Mouse (Mus musculus) liver, embryonic 14.5 days (tissue): ENCODE data around the gene Snx17. TPM values are rescaled to one million over a fixed set of nuclear protein-coding genes. Genes with fewer than 3 reads are reported as not detected.

Experiments used
- ATAC-seq: fragments of 200-750 bp; cut with Nextera tagmentation; 2 replicates; pipeline ENCODE4 v1.8.0; 2017; ENCODE audit warnings: moderate number of reproducible peaks, mild to moderate bottlenecking, moderate library complexity; ENCODE audit not compliant: insufficient read depth
- DNase-seq, 3 experiments: peaks; one replicate each; pipeline ENCODE4 v3.0.0-alpha.2; 2012 to 2013; ENCODE audit warnings: low read depth in 3 of 3, low spot score in 3 of 3
- H3K27ac ChIP-seq: fragments of 300-500 bp; sonication (generic); 2 replicates; pipeline ENCODE4 v1.5.1; 2014; ENCODE audit warnings: moderate library complexity, mild to moderate bottlenecking, control low read depth, inconsistent platforms
- H3K27me3 ChIP-seq: fragments of 300-500 bp; sonication (generic); 2 replicates; pipeline ENCODE4 v1.6.1; 2014; ENCODE audit warnings: mild to moderate bottlenecking, low read length, moderate library complexity; ENCODE audit not compliant: control insufficient read depth, insufficient read depth
- H3K36me3 ChIP-seq: fragments of 300-500 bp; sonication (generic); replicated peaks from 2 replicates; pipeline ENCODE4 v1.6.1; 2014; ENCODE audit warnings: low read depth; ENCODE audit not compliant: control insufficient read depth, insufficient read depth
- H3K4me1 ChIP-seq, 2 experiments: fragments of 200-500 bp in 1 of 2; fragments of 300-500 bp in 1 of 2; sonication (generic) in 1 of 2; replicated peaks; 2 replicates each; pipeline ENCODE4 v1.6.1; 2012 to 2014; ENCODE audit warnings: antibody characterized with exemption in 1 of 2, inconsistent platforms in 1 of 2, low read length in 1 of 2; ENCODE audit not compliant: control insufficient read depth in 2 of 2, insufficient read depth in 2 of 2
- H3K4me2 ChIP-seq: fragments of 300-500 bp; sonication (generic); 2 replicates; pipeline ENCODE4 v1.6.1; 2014; ENCODE audit warnings: low read depth, mild to moderate bottlenecking, control low read depth, moderate library complexity
- H3K4me3 ChIP-seq, 2 experiments: fragments of 200-500 bp in 1 of 2; fragments of 300-500 bp in 1 of 2; sonication (generic) in 1 of 2; 2 replicates each; pipeline ENCODE4 v1.5.1; 2012 to 2014; ENCODE audit warnings: low read depth in 2 of 2, low read length in 2 of 2, mild to moderate bottlenecking in 2 of 2, control low read depth in 1 of 2, inconsistent platforms in 1 of 2, moderate library complexity in 1 of 2; ENCODE audit not compliant: insufficient read depth in 1 of 2
- H3K9ac ChIP-seq: fragments of 300-500 bp; sonication (generic); replicated peaks from 2 replicates; pipeline ENCODE4 v1.6.1; 2014; ENCODE audit warnings: mild to moderate bottlenecking, control low read depth, moderate library complexity
- H3K9me3 ChIP-seq: fragments of 300-500 bp; sonication (generic); 2 replicates; pipeline ENCODE4 v1.6.1; 2016; ENCODE audit warnings: low read length, mixed read lengths; ENCODE audit not compliant: control insufficient read depth
- CTCF ChIP-seq: IDR thresholded peaks from 2 replicates; pipeline ENCODE4 v1.5.1; 2016; ENCODE audit warnings: antibody characterized with exemption, low read depth, control low read depth
- EP300 ChIP-seq: IDR thresholded peaks from 2 replicates; pipeline ENCODE4 v1.6.1; 2016; ENCODE audit warnings: antibody characterized with exemption, low read depth
- WGBS: fragments of 180-500 bp; shearing (Covaris S2); extraction: QIAGEN DNeasy Blood & Tissue Kit; methylation state at CpG from one replicate; pipeline ENCODE4 v1.1.7; 2014; ENCODE audit not compliant: insufficient replicate concordance; 5-methylcytosine and 5-hydroxymethylcytosine counted together
- polyA plus RNA-seq, 2 experiments: library from polyadenylated mRNA; depleted of rRNA in 1 of 2; stranded (reverse) in 1 of 2; unstranded in 1 of 2; fragments of >200 nt; fragmentation: Nextera tagmentation in 1 of 2; extraction: Ambion mirVana in 1 of 2; gene quantifications; 2 replicates each; pipeline versions ENCODE4 v1.2.1 to v1.2.3; 2012 to 2014

Gene Snx17
- polyA plus RNA-seq, 2 experiments = 23.7 to 36.4 TPM

- Histone ChIP-seq H3K27me3 (no peaks in the 10 kb centered on the region), H3K4me2 (no peak overlapping the region), H3K27ac (no peak overlapping the region), H3K9me3 (no peaks in the 10 kb centered on the region; the same call in 1 of the 2 replicates), H3K4me3 (no peak overlapping the region), H3K36me3 (peaks cover 75% of the 10 kb centered on the region), H3K4me1 (peaks cover 0 to 3% of the 10 kb centered on the region in 2 experiments; a peak in 3 of 4 replicates), H3K9ac (no peak overlapping the region)
- ATAC-seq = no peak
- 77% methylated on average over 9 of the region's 9 CpGs for WGBS
- no peak for DNase-seq
- peak; percentile 53 for TF ChIP-seq CTCF
- TF ChIP-seq EP300 = no peak
Measured at GRCm38 (mm10) chr5:31199893-31200292, 6.9 kb downstream of the Snx17 start.

- peaks cover 76% of the 10 kb centered on the region for H3K36me3 ChIP-seq
- no peak for TF ChIP-seq EP300
- no peak for TF ChIP-seq CTCF
- H3K27me3 ChIP-seq = no peaks in the 10 kb centered on the region
- WGBS = 87% methylated on average over 27 of the region's 27 CpGs
- no peak overlapping the region for H3K4me3 ChIP-seq
- no peaks in the 10 kb centered on the region; the same call in 1 of the 2 replicates for H3K9me3 ChIP-seq
- H3K4me1 ChIP-seq = peaks cover 0 to 3% of the 10 kb centered on the region in 2 experiments; a peak in 3 of 4 replicates
- H3K9ac ChIP-seq = no peak overlapping the region; the same call in 1 of the 2 replicates
- DNase-seq (no peak), ATAC-seq (no peak)
- H3K27ac ChIP-seq = no peak overlapping the region
- H3K4me2 ChIP-seq = peak overlapping the region; percentile 87; the same call in 1 of the 2 replicates
Measured at GRCm38 (mm10) chr5:31200327-31200768, 7.3 kb downstream of the Snx17 start.

- no peaks in the 10 kb centered on the region for H3K27me3 ChIP-seq
- H3K27ac ChIP-seq = peak overlapping the region; percentile 36
- H3K4me3 ChIP-seq = peak overlapping the region; percentile 77 to 85
- peaks cover 75% of the 10 kb centered on the region for H3K36me3 ChIP-seq
- TF ChIP-seq CTCF (no peak), EP300 (no peak)
- H3K4me1 ChIP-seq = peaks cover 0 to 3% of the 10 kb centered on the region in 2 experiments; a peak in 3 of 4 replicates
- H3K9me3 ChIP-seq = no peaks in the 10 kb centered on the region; the same call in 1 of the 2 replicates
- peak overlapping the region; percentile 87 for H3K4me2 ChIP-seq
- 18% methylated on average over 13 of the region's 13 CpGs for WGBS
- no peak for ATAC-seq
- peak overlapping the region; percentile 67 for H3K9ac ChIP-seq
- no peak for DNase-seq
Measured at GRCm38 (mm10) chr5:31201042-31201741, 8.2 kb downstream of the Snx17 start.

- no peaks in the 10 kb centered on the region for H3K27me3 ChIP-seq
- peak; percentile 94 to 96 (median 95) for DNase-seq
- WGBS = 1% methylated on average over 53 of the region's 53 CpGs
- TF ChIP-seq EP300 (0 out of 2 replicates have a peak, but pooled peaks have one; percentile 12), CTCF (peak; percentile 23; the same call in 1 of the 2 replicates)
- H3K9ac ChIP-seq = peak within 1 kb of the TSS; percentile 67
- H3K4me2 ChIP-seq = peak within 1 kb of the TSS; percentile 87
- peak within 1 kb of the TSS; percentile 43 for H3K27ac ChIP-seq
- H3K4me3 ChIP-seq = peak within 1 kb of the TSS; percentile 77 to 85
- H3K36me3 ChIP-seq = peaks cover 76% of the 10 kb centered on the region
- peak; percentile 95 for ATAC-seq
- peaks cover 0 to 3% of the 10 kb centered on the region in 2 experiments; a peak in 3 of 4 replicates for H3K4me1 ChIP-seq
- no peaks in the 10 kb centered on the region; the same call in 1 of the 2 replicates for H3K9me3 ChIP-seq
Measured at GRCm38 (mm10) chr5:31201742-31202590, 8.9 kb downstream of the Snx17 start, which contains the start of gene Zfp513. TSS of gene Zfp513 (minus strand) at chr5:31202303.
